Mouse (Mus musculus): ENCODE measurements at regions not wholly inside any gene's neighbourhood (a gene's known extent, or its start where the extent isn't known, plus 50 kb on each side); places are given as distances from the start of the nearest gene placed in this dataset.

DNA sequence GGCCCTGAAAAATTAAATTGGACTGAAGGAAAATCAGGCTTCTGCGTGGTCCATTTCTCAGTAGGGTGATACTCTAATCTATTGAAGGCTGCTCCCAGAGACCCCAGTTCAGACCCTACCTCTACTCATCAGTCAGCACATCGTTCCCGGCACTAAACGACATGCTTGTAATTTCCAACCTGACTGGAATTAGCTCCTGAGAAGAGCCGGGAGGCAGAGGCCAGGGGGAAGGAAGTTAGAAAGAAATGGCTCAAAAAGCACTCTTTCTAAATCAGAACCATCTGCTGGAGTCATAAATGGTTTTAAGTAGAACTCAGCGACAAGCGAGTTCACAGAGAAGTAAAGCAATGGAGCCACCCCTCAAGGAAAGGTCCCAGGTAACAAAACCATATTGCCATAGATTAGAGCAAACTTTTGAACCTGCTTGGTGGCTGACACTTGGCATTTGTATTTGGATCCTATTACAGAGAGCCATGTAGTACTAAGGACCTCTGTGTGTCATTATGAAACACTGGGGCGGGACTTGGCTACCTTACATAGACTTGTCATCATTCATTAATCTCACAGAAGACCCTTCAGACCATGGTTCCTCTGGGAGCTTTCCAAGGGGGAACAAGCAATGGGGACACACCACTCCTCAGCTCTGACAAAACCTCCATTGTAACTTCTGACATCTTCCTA is 189.3 kb upstream of the BC052040 start:
- Histone ChIP-seq H3K9me3 (ENCODE audit: control insufficient read depth, low read length) (no peaks in the 10 kb centered on the region), H3K27ac (replicated peaks; ENCODE audit: low read depth, low read length) (no peak overlapping the region), H3K4me3 (ENCODE audit: low read depth, low read length) (no peak overlapping the region), H3K4me1 (ENCODE audit: control insufficient read depth, insufficient read depth, low read length) (peaks cover 7% of the 10 kb centered on the region; the same call in 1 of the 2 replicates), H3K4me2 (ENCODE audit: low read depth, severe bottlenecking) (no peak overlapping the region), H3K36me3 (ENCODE audit: control insufficient read depth, insufficient read depth, low read length) (no peaks in the 10 kb centered on the region), H3K9ac (ENCODE audit: low read length) (no peak overlapping the region), H3K27me3 (ENCODE audit: control insufficient read depth, insufficient read depth, low read length) (0 out of 2 replicates have a peak, but pooled peaks cover 2% of the 10 kb centered on the region)
- ATAC-seq (ENCODE audit: insufficient number of reproducible peaks, low FRiP score, low TSS enrichment, low read depth), result peak; percentile 70
- DNase-seq (ENCODE audit: low spot score), result peak; percentile 83
- 9% methylated on average over 8 of the region's 8 CpGs for WGBS

DNA sequence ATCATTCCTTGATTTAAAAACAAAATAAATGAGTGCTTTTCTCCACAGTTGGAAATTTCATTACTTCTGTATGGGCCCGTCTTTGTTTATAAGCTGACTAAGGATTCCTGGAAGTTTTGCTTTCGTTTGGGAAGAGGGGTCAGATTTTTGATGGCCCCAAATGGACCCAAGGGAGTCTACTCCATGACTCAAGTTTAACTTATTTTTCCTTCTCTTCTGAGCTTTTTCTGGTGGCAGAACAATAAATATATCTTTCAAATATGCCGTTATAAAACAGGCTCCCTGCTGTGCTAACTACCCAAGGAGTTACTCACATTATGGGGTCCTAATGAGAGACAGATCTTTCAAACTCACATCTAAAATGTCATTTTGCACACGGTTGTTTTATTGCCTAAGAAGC is 187.4 kb upstream of the BC052040 start:
- Histone ChIP-seq H3K27me3 (ENCODE audit: control insufficient read depth, insufficient read depth, low read length) (0 out of 2 replicates have a peak, but pooled peaks cover 2% of the 10 kb centered on the region), H3K9ac (ENCODE audit: low read length) (no peak overlapping the region), H3K36me3 (ENCODE audit: control insufficient read depth, insufficient read depth, low read length) (no peaks in the 10 kb centered on the region), H3K4me2 (ENCODE audit: low read depth, severe bottlenecking) (no peak overlapping the region), H3K27ac (replicated peaks; ENCODE audit: low read depth, low read length) (no peak overlapping the region), H3K9me3 (ENCODE audit: control insufficient read depth, low read length) (no peaks in the 10 kb centered on the region), H3K4me1 (ENCODE audit: control insufficient read depth, insufficient read depth, low read length) (peaks cover 7% of the 10 kb centered on the region; the same call in 1 of the 2 replicates), H3K4me3 (ENCODE audit: low read depth, low read length) (no peak overlapping the region)
- WGBS, result 2% methylated on average over 4 of the region's 4 CpGs
- 0 out of 2 replicates have a peak, but pooled peaks have one; percentile 28 for ATAC-seq (ENCODE audit: insufficient number of reproducible peaks, low FRiP score, low TSS enrichment, low read depth)
- peak; percentile 45 for DNase-seq (ENCODE audit: low spot score)

DNA sequence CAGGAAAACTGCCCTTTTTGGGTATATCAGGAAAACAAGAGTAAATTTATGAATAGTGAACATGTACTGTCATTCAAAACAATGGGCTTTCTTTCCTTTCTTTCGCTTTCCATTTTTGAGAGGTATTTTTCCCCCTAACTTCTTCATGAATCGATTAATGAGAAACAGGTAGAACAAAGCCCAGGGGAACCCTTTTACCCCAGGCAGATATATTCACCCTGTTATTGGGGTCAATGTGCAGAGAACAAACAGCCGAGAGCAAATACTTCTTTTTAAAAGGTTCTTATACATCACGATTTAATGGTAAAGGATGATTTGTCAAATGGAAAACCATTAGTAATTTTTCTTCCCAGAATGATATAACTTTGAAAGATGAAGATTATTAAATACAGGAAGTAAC is 183.0 kb upstream of the BC052040 start:
- DNase-seq (ENCODE audit: low spot score) (no peak), ATAC-seq (ENCODE audit: insufficient number of reproducible peaks, low FRiP score, low TSS enrichment, low read depth) (no peak)
- Histone ChIP-seq H3K4me3 (ENCODE audit: low read depth, low read length) (no peak overlapping the region), H3K27ac (replicated peaks; ENCODE audit: low read depth, low read length) (no peak overlapping the region), H3K4me1 (ENCODE audit: control insufficient read depth, insufficient read depth, low read length) (no peaks in the 10 kb centered on the region), H3K9ac (ENCODE audit: low read length) (no peak overlapping the region), H3K27me3 (ENCODE audit: control insufficient read depth, insufficient read depth, low read length) (no peaks in the 10 kb centered on the region), H3K36me3 (ENCODE audit: control insufficient read depth, insufficient read depth, low read length) (no peaks in the 10 kb centered on the region), H3K9me3 (ENCODE audit: control insufficient read depth, low read length) (no peaks in the 10 kb centered on the region), H3K4me2 (ENCODE audit: low read depth, severe bottlenecking) (no peak overlapping the region)
- 76% methylated on average over 4 of the region's 4 CpGs for WGBS

DNA sequence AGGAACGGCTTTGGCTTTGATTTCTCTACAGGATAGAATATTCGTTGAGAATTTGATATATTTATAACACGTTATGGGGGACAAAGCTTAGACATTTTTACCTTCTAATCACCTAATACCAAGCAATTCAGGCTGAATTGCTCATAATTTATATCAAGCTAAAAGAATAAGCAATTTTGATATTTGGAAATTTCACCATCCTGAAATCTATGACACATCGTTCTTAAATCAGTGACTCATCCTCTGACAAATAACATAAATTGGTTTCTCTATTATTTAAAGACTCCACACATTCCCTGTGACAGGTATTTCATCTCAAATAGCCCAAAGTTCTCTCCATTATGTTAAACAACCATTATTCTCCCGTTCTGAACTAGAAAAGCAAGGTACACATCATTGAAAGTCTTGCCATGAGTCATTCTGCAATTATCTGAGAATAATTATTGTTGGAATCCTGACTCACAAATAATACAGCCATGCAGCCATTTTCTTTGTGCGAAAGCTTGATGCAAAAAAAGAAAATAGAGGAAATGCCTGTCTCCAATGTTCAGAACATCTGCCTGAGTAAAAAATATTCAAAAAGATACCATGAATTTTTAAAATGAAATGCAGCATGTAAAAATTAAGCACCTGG is 182.3 kb upstream of the BC052040 start:
- Histone ChIP-seq H3K9me3 (ENCODE audit: control insufficient read depth, low read length) (no peaks in the 10 kb centered on the region), H3K36me3 (ENCODE audit: control insufficient read depth, insufficient read depth, low read length) (no peaks in the 10 kb centered on the region), H3K27me3 (ENCODE audit: control insufficient read depth, insufficient read depth, low read length) (no peaks in the 10 kb centered on the region), H3K9ac (ENCODE audit: low read length) (no peak overlapping the region), H3K4me3 (ENCODE audit: low read depth, low read length) (no peak overlapping the region), H3K4me1 (ENCODE audit: control insufficient read depth, insufficient read depth, low read length) (no peaks in the 10 kb centered on the region), H3K27ac (replicated peaks; ENCODE audit: low read depth, low read length) (no peak overlapping the region), H3K4me2 (ENCODE audit: low read depth, severe bottlenecking) (no peak overlapping the region)
- DNase-seq (ENCODE audit: low spot score) (no peak), ATAC-seq (ENCODE audit: insufficient number of reproducible peaks, low FRiP score, low TSS enrichment, low read depth) (no peak)
- 86% methylated on average over 6 of the region's 6 CpGs for WGBS

DNA sequence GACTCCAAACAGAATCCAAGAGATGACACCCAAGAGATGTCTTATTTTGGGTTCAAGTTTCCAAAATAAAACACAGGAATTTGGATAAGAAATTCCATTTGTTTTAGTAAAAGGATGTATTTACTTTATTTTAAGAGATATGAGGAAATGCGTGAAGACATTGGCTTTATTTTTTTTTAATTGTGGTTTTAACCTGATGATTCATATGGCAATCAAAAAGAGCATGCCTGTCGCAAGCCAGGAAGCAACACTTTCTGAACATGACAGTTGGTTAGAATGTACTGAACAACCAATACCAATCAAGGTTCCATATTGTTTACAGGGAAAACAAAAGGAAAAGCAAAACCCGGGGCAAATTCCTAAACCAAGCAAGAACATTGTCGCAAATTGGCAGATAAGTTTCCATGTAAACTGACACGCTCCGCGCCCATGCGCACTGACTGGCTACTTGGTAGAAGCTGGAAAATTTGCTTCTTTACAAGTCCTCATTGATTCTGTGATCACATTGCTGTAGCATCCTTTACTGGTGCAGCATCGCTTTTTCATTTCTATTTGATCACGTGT is 181.4 kb upstream of the BC052040 start:
- 94% methylated on average over 10 of the region's 10 CpGs for WGBS
- H3K4me2 ChIP-seq (ENCODE audit: low read depth, severe bottlenecking), result no peak overlapping the region
- no peak for DNase-seq (ENCODE audit: low spot score)
- H3K9me3 ChIP-seq (ENCODE audit: control insufficient read depth, low read length), result no peaks in the 10 kb centered on the region
- no peaks in the 10 kb centered on the region for H3K27me3 ChIP-seq (ENCODE audit: control insufficient read depth, insufficient read depth, low read length)
- H3K9ac ChIP-seq (ENCODE audit: low read length), result no peak overlapping the region
- H3K36me3 ChIP-seq (ENCODE audit: control insufficient read depth, insufficient read depth, low read length), result no peaks in the 10 kb centered on the region
- no peak for ATAC-seq (ENCODE audit: insufficient number of reproducible peaks, low FRiP score, low TSS enrichment, low read depth)
- H3K4me3 ChIP-seq (ENCODE audit: low read depth, low read length), result no peak overlapping the region
- no peak overlapping the region for H3K27ac ChIP-seq (replicated peaks; ENCODE audit: low read depth, low read length)
- no peaks in the 10 kb centered on the region for H3K4me1 ChIP-seq (ENCODE audit: control insufficient read depth, insufficient read depth, low read length)

DNA sequence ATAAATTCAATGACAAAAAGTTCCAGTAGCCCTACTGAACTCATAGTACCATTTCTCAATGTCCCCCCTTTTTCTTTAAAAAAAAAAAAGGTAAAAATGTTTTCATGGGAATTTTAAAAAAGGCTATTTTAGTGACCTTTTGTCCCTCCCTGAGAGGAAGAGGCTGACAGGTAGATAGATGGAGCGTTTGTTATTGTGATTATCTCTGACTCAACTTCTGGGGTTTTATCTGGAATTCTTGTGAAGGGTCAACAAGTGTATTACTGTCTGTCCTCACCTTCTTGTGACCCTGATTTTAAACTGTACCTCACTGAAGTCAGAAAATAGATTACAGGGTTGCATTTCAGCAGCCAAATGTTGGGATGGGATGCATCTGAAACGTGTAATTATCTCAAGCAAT is 179.3 kb upstream of the BC052040 start:
- no peak for ATAC-seq (ENCODE audit: insufficient number of reproducible peaks, low FRiP score, low TSS enrichment, low read depth)
- Histone ChIP-seq H3K27ac (replicated peaks; ENCODE audit: low read depth, low read length) (no peak overlapping the region), H3K4me1 (ENCODE audit: control insufficient read depth, insufficient read depth, low read length) (no peaks in the 10 kb centered on the region), H3K27me3 (ENCODE audit: control insufficient read depth, insufficient read depth, low read length) (no peaks in the 10 kb centered on the region), H3K36me3 (ENCODE audit: control insufficient read depth, insufficient read depth, low read length) (no peaks in the 10 kb centered on the region), H3K4me3 (ENCODE audit: low read depth, low read length) (no peak overlapping the region), H3K4me2 (ENCODE audit: low read depth, severe bottlenecking) (no peak overlapping the region), H3K9me3 (ENCODE audit: control insufficient read depth, low read length) (no peaks in the 10 kb centered on the region), H3K9ac (ENCODE audit: low read length) (no peak overlapping the region)
- no peak for DNase-seq (ENCODE audit: low spot score)
- 33% methylated on average over 2 of the region's 2 CpGs for WGBS

DNA sequence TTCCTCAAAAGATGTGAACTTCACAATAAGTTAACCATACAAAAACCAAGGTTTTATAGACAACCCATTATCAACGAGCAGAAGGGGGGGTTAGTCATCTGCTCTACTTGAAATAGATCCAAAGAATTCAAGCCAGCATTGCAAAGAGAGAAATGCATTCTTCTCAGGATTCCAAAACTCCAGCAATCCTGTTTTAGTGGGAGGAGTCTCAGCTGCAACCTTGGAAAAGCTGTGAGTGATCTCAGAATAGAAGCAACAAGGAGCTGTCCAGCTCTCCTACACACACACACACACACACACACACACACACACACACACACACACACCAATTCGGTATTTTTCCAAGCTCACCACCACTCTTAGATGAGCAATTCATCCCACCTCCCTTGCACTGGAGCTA is 149.0 kb upstream of the BC052040 start:
- no peaks in the 10 kb centered on the region for H3K9me3 ChIP-seq (ENCODE audit: control insufficient read depth, low read length)
- H3K27me3 ChIP-seq (ENCODE audit: control insufficient read depth, insufficient read depth, low read length), result no peaks in the 10 kb centered on the region
- H3K27ac ChIP-seq (replicated peaks; ENCODE audit: low read depth, low read length), result no peak overlapping the region
- 70% methylated on average over 2 of the region's 2 CpGs for WGBS
- H3K4me2 ChIP-seq (ENCODE audit: low read depth, severe bottlenecking), result no peak overlapping the region
- DNase-seq (ENCODE audit: low spot score) (no peak), ATAC-seq (ENCODE audit: insufficient number of reproducible peaks, low FRiP score, low TSS enrichment, low read depth) (no peak)
- H3K4me3 ChIP-seq (ENCODE audit: low read depth, low read length), result no peak overlapping the region
- no peak overlapping the region for H3K9ac ChIP-seq (ENCODE audit: low read length)
- H3K4me1 ChIP-seq (ENCODE audit: control insufficient read depth, insufficient read depth, low read length), result no peaks in the 10 kb centered on the region
- H3K36me3 ChIP-seq (ENCODE audit: control insufficient read depth, insufficient read depth, low read length), result no peaks in the 10 kb centered on the region

DNA sequence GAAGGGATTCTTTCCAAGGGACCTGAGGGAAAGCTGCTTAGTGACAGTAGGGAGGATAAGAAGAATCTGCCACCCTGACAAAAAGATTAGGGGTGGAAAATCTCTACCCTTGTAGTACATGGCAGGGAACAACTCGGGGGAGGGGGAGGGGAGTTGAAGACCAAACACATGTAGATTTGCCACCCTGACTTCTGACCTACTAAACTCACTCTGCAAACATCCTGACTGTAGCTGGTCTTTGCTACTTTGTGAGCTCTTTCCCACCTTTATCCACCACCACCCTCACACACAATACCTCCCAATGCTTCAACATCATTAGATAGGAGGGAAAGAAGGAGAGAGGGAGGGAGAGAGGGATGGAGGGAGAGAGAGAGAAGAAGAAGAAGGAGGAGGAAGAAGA is 140.4 kb upstream of the BC052040 start:
- H3K4me1 ChIP-seq (ENCODE audit: control insufficient read depth, insufficient read depth, low read length), result no peaks in the 10 kb centered on the region
- no peaks in the 10 kb centered on the region for H3K36me3 ChIP-seq (ENCODE audit: control insufficient read depth, insufficient read depth, low read length)
- WGBS, result 50% methylated on average over 1 of the region's 1 CpGs
- no peak overlapping the region for H3K9ac ChIP-seq (ENCODE audit: low read length)
- DNase-seq (ENCODE audit: low spot score), result no peak
- no peak overlapping the region for H3K4me2 ChIP-seq (ENCODE audit: low read depth, severe bottlenecking)
- no peaks in the 10 kb centered on the region for H3K9me3 ChIP-seq (ENCODE audit: control insufficient read depth, low read length)
- H3K27ac ChIP-seq (replicated peaks; ENCODE audit: low read depth, low read length), result no peak overlapping the region
- H3K27me3 ChIP-seq (ENCODE audit: control insufficient read depth, insufficient read depth, low read length), result no peaks in the 10 kb centered on the region
- no peak for ATAC-seq (ENCODE audit: insufficient number of reproducible peaks, low FRiP score, low TSS enrichment, low read depth)
- H3K4me3 ChIP-seq (ENCODE audit: low read depth, low read length), result no peak overlapping the region

All from limb, embryonic 11.5 days (tissue).